In genomic region chr1:170392771-170393728, GRCm38 (mm10) we compare ENCODE assay signal across 9 mouse cellular contexts.
A peak's percentile ranks its signal among the peaks of the same experiment; 100 is the strongest.
DNase-seq lines count a peak whose midpoint lies in the region; ATAC-seq lines count a peak whose summit lies in the region.
"Had no signal": no experiment of that assay in that cellular context is flagged by ENCODE, and none has a peak within 500 bp of the region (broad histone marks: within the 10 kb centered on the region; RNA-seq: fewer than 3 reads in every experiment).

No protein-coding gene starts in this region.

- H3K4me2 ChIP-seq in limb, embryonic 13.5 days (replicated peaks) = no peak overlapping the region
- H3K4me2 ChIP-seq in stomach, embryonic 14.5 days (replicated peaks; ENCODE audit: low read depth, low read length) = no peak overlapping the region; the same call in 1 of the 2 replicates
- H3K4me2 ChIP-seq in forebrain, embryonic 11.5 days (ENCODE audit: low read depth, low read length, severe bottlenecking) = no peak overlapping the region

- no peaks in the 10 kb centered on the region for H3K27me3 ChIP-seq in limb, embryonic 13.5 days
- H3K27me3 ChIP-seq in limb, embryonic 10.5 days (ENCODE audit: low read depth, poor library complexity, severe bottlenecking) = no peaks in the 10 kb centered on the region
- H3K27me3 ChIP-seq in stomach, embryonic 14.5 days (ENCODE audit: control insufficient read depth, insufficient read depth, low read length) = no peaks in the 10 kb centered on the region
- no peaks in the 10 kb centered on the region for H3K27me3 ChIP-seq in forebrain, embryonic 11.5 days (ENCODE audit: control insufficient read depth, insufficient read depth, low read length)
- H3K27me3 ChIP-seq: CH12.LX had no signal

- no peak overlapping the region for H3K9ac ChIP-seq in limb, embryonic 13.5 days
- H3K9ac ChIP-seq in stomach, embryonic 14.5 days (replicated peaks; ENCODE audit: low read depth, low read length) = no peak overlapping the region
- H3K9ac ChIP-seq in forebrain, embryonic 11.5 days (ENCODE audit: low read length) = no peak overlapping the region

- H3K27ac ChIP-seq in limb, embryonic 13.5 days = no peak overlapping the region; the same call in 1 of the 2 replicates
- no peak overlapping the region for H3K27ac ChIP-seq in limb, embryonic 10.5 days
- peak overlapping the region; percentile 46 for H3K27ac ChIP-seq in stomach, embryonic 14.5 days (ENCODE audit: low read length)
- H3K27ac ChIP-seq in forebrain, embryonic 11.5 days (ENCODE audit: low read depth, low read length) = no peak overlapping the region

- H3K9me3 ChIP-seq in limb, embryonic 13.5 days = no peaks in the 10 kb centered on the region
- no peaks in the 10 kb centered on the region for H3K9me3 ChIP-seq in limb, embryonic 10.5 days (replicated peaks)
- no peaks in the 10 kb centered on the region for H3K9me3 ChIP-seq in stomach, embryonic 14.5 days (ENCODE audit: control insufficient read depth, low read depth, low read length)
- H3K9me3 ChIP-seq in forebrain, embryonic 11.5 days (ENCODE audit: control insufficient read depth, low read length) = no peaks in the 10 kb centered on the region

- ATAC-seq in limb, embryonic 13.5 days (ENCODE audit: low FRiP score, low read depth) = peak; percentile 66
- ATAC-seq in stomach, embryonic 14.5 days (ENCODE audit: insufficient number of reproducible peaks, insufficient read depth, low FRiP score, low read depth) = peak; percentile 87
- no peak for ATAC-seq in forebrain, embryonic 11.5 days (replicated peaks; ENCODE audit: low FRiP score)

- no peak for DNase-seq in limb, embryonic 10.5 days (ENCODE audit: low spot score)
- peak; percentile 19 to 46 for DNase-seq in heart, adult 9 months (ENCODE audit: low spot score in 2 of 2)
- DNase-seq in kidney, postnatal 25 days = peak; percentile 91 to 94
- DNase-seq in forebrain, embryonic 11.5 days (ENCODE audit: low spot score) = no peak
- DNase-seq in thymus, adult 18-20 months = no peak
- DNase-seq in layer of hippocampus, postnatal 36 days = no peak

- H3K36me3 ChIP-seq in limb, embryonic 13.5 days = no peaks in the 10 kb centered on the region
- no peaks in the 10 kb centered on the region for H3K36me3 ChIP-seq in limb, embryonic 10.5 days
- H3K36me3 ChIP-seq in stomach, embryonic 14.5 days (ENCODE audit: control insufficient read depth, insufficient read depth, low read length) = no peaks in the 10 kb centered on the region
- no peaks in the 10 kb centered on the region for H3K36me3 ChIP-seq in forebrain, embryonic 11.5 days (ENCODE audit: control insufficient read depth, insufficient read depth, low read length)

- 0 out of 2 replicates have a peak, but pooled peaks cover 7% of the 10 kb centered on the region for H3K4me1 ChIP-seq in limb, embryonic 13.5 days
- H3K4me1 ChIP-seq in limb, embryonic 10.5 days = no peaks in the 10 kb centered on the region
- H3K4me1 ChIP-seq in stomach, embryonic 14.5 days (ENCODE audit: control insufficient read depth, insufficient read depth, low read length) = peaks cover 12% of the 10 kb centered on the region; the same call in 1 of the 2 replicates
- H3K4me1 ChIP-seq in forebrain, embryonic 11.5 days (replicated peaks; ENCODE audit: control insufficient read depth, insufficient read depth, low read length) = no peaks in the 10 kb centered on the region

- H3K4me3 ChIP-seq in limb, embryonic 13.5 days = no peak overlapping the region
- H3K4me3 ChIP-seq in limb, embryonic 10.5 days = no peak overlapping the region
- no peak overlapping the region for H3K4me3 ChIP-seq in stomach, embryonic 14.5 days (ENCODE audit: low read depth, low read length)
- no peak overlapping the region for H3K4me3 ChIP-seq in forebrain, embryonic 11.5 days (ENCODE audit: low read depth, low read length)

- WGBS in limb, embryonic 13.5 days = 72% methylated on average over 14 of the region's 14 CpGs
- 91% methylated on average over 14 of the region's 14 CpGs for WGBS in limb, embryonic 10.5 days
- WGBS in stomach, embryonic 14.5 days = 52% methylated on average over 14 of the region's 14 CpGs
- 86% methylated on average over 14 of the region's 14 CpGs for WGBS in forebrain, embryonic 11.5 days

Comparison
In these comparisons a context has a peak if more than half of its experiments do, and no peak if none do; other contexts are left out.
1. DNase-seq: peak in heart, adult 9 months (2 of 2) and kidney, postnatal 25 days (2 of 2); none in limb, embryonic 10.5 days (single experiment), forebrain, embryonic 11.5 days (single experiment), thymus, adult 18-20 months (0 of 2) and layer of hippocampus, postnatal 36 days (0 of 2).